Mouse (Mus musculus) heart, adult 11 months (tissue): ENCODE data around the gene Hist1h2bb.

Source experiments
- DNase-seq: peaks from one replicate; pipeline ENCODE4 v3.0.0; 2022

The Hist1h2bb gene

DNA sequence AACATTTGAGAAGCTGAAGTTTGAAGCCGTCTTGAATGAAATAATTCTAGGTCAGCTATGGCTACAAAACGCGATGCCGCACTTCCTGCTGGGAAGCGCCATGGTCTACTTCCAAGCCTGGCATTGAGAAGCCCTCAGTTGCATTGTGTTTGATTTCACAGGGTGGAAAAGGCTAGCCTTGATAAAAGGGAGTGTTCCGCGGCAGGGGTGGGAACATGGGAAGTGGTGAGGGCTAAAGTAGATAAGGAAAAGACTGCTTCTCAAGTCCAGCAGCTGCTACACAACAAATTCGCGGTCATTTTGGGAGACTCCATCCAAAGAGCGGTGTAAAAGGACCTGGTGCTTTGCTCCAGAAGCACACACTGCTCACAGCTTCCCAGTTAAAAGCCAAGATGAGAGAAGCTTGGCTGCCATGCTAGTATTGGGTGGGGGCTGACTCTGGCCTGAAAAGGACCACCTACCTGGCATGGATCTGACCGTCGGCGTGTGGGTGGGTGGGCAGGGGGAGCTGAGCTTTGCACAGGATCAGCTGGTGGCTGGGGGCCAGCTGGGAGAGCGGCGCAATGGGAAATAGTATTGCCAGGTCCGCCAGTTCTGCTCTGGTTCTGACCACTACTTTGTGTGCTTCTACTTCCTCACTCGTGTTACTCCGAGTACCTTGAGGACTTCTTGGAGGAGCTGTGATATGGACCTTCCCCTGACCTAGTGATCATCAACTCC is 17.9 kb upstream of the Hist1h2bb start:
- peak; percentile 91 for DNase-seq

GRCm38 (mm10) chr13:23729192-23729525 is 17.4 kb upstream of the Hist1h2bb start:
- peak; percentile 96 for DNase-seq

- peak; percentile 87 for DNase-seq
Observed at GRCm38 (mm10) chr13:23729706-23730105, 16.8 kb upstream of the Hist1h2bb start.

GRCm38 (mm10) chr13:23730479-23730878 is 16.1 kb upstream of the Hist1h2bb start:
- peak; percentile 93 for DNase-seq

- peak; percentile 81 for DNase-seq
Observed at GRCm38 (mm10) chr13:23732156-23732804, 14.3 kb upstream of the Hist1h2bb start.

DNA sequence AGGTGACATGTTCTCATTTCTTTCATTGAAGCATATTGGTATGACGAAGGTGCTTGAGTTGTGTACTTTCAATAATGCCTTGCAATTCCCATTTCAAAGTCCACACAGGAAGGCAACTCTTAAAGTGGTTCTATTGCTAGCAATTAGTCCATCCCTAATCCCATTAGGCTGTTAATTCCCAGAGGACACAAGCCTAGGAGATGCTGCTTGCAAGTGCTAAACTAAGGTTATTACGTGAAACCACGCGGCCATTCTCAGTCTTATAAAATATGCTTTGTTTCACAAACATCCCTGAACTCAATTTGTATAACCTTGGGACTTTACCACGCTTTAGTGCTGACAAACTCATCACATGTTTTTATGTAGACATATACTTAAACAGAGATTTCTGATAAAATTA is 9.4 kb upstream of the Hist1h2bb start:
- peak; percentile 62 for DNase-seq

DNA sequence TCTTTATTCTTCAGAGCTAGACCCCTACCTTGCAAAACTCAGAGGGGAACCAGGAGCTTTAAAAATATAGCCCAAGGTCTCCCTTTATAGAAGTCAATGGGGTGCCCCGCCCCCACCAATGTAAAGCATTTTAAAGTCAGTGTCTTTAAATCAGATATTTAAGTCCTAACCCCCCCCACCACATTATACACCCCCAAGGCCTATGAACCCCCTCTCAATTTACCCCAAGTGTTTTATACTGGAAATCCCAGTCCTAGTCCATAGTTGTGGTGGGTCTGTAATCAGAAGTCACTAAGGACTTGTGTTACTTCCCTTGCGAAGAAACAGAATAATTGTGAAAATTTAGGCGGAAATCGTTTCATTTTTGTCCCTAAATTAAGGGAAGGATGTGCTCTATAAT is 8.5 kb upstream of the Hist1h2bb start:
- DNase-seq = peak; percentile 87

DNA sequence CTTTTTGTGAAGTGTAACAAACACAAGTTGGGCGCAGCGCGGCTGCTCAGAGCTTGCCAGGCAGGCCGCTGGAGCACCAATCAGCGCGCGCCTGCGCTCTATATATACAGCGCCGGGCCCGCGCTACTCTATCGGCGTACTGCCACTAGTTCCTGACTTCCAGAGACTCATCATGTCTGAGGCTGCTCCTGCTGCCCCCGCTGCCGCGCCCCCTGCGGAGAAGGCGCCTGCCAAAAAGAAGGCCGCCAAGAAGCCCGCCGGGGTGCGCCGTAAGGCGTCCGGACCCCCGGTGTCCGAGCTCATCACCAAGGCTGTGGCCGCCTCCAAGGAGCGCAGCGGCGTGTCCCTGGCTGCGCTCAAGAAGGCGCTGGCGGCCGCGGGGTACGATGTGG is 7.9 kb upstream of the Hist1h2bb start, which contains the start of gene Hist1h1c:
Gene Hist1h1c, plus strand, starts transcription at position 132 of the 392 bp plus-strand sequence.
- peak; percentile 100 for DNase-seq

- DNase-seq = peak; percentile 100
Observed at GRCm38 (mm10) chr13:23739069-23739921, 7.2 kb upstream of the Hist1h2bb start.

DNA sequence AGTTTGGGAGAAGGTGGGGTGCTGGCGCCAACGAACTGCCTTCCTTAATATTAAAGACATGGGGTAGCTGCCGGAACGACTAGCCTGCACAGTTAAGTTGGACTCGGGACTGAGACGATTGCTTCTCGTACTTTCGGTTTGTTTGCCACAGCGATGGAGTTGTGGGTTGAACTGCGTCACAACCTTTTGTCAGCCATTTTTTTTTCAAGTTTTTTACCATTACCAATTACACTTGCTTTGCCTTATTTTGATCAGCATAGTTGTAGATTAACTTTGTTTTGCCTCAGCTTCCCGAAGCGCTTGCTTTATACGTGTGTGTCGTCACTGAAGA is 6.6 kb upstream of the Hist1h2bb start:
- no peak for DNase-seq

GRCm38 (mm10) chr13:23740256-23740840 is 6.2 kb upstream of the Hist1h2bb start:
- peak; percentile 52 for DNase-seq

- peak; percentile 25 for DNase-seq
Observed at GRCm38 (mm10) chr13:23740910-23741309, 5.6 kb upstream of the Hist1h2bb start.

DNA sequence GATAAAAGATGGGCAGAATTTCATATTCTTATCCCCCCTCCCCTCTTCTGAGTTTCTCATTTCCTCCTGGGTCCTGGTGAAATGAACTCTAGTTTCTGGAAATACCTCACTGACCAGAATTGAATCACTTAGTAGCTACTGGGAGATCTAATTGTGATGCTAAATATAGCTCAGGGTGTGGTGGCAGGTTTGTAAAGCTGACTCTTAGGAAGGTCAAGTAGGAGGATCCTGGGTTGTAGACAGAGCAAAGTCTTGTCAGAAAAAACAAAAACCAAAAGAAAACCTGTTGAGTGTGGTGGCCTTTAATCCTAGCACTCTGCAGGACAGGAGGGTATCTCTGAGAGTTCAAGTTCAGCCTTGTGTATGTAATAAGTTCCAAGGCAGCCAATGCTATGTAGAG is 4.5 kb upstream of the Hist1h2bb start:
- peak; percentile 40 for DNase-seq

DNA sequence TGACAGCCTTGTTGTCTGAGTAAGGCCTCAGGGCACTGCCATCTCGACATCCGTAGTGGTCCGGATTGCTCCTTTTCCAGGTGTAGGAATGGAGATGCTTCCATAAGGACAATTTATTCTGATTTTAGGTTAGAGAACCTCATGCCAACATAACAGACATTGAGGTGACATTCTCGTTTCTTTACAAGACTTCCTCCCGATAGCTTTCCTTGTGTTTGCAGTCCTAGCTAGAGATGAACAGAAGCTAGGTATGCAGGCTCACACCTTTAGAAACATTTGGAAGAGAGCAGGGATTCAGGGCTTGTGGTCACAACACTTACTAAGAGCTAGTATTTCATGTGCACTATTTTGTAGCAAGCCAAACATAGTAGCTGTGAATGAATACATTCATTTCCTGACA is 3.3 kb upstream of the Hist1h2bb start:
- no peak for DNase-seq

DNA sequence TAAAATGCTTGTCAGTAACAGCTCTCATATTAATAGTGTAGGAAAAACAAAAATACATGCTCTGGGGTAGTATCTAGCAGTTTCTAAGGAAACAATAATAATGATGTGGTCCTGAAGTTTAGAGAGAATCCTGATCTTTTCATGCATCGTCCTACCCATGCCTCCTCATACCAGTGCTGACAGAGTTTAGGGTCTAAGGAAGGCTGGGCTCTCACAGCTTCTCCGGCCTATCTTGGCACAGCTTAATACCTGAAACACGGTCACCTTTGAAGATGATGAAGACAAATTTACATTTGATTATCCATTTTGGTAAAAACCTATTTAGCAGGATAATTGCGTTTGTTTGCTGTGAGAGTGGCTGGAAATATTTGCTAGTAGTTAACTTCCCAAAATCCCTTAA is 2.6 kb upstream of the Hist1h2bb start:
- DNase-seq = no peak

GRCm38 (mm10) chr13:23744421-23745380 is 1.8 kb upstream of the Hist1h2bb start:
- no peak for DNase-seq

- DNase-seq = peak; percentile 98
Observed at GRCm38 (mm10) chr13:23745381-23746161, 963 bp upstream of the Hist1h2bb start, which contains the start of gene Hist1h3c. Hist1h3c (minus strand) TSS chr13:23745602.

- DNase-seq = no peak
Observed at GRCm38 (mm10) chr13:23747081-23747891, 752 bp downstream of the Hist1h2bb start.

- peak; percentile 76 for DNase-seq
Observed at GRCm38 (mm10) chr13:23747892-23748288, 1.4 kb downstream of the Hist1h2bb start.

- DNase-seq = peak; percentile 68
Observed at GRCm38 (mm10) chr13:23749563-23750121, 3.1 kb downstream of the Hist1h2bb start.
